Mouse (Mus musculus) forebrain, embryonic 14.5 days (tissue): ENCODE measurements around the gene Nepn. TPM values are rescaled to one million over a fixed set of nuclear protein-coding genes. Genes with fewer than 3 reads are reported as not detected.

Experiments
- ATAC-seq: fragments of 200-750 bp; cut with Nextera tagmentation; 2 replicates; pipeline ENCODE4 v1.8.0; 2017; ENCODE audit warnings: mild to moderate bottlenecking, moderate library complexity
- DNase-seq: peaks from one replicate; pipeline ENCODE4 v3.0.0-alpha.2; 2015; ENCODE audit warnings: low spot score
- H3K27ac ChIP-seq: fragments of 300-500 bp; sonication (generic); 2 replicates; pipeline ENCODE4 v1.5.1; 2014; ENCODE audit warnings: low read depth, mild to moderate bottlenecking, control low read depth, low read length, moderate library complexity
- H3K27me3 ChIP-seq: fragments of 300-500 bp; sonication (generic); replicated peaks from 2 replicates; pipeline ENCODE4 v1.6.1; 2014; ENCODE audit warnings: low read length, control low read depth, mixed read lengths; ENCODE audit not compliant: control insufficient read depth, insufficient read depth
- H3K36me3 ChIP-seq: fragments of 300-500 bp; sonication (generic); 2 replicates; pipeline ENCODE4 v1.6.1; 2014; ENCODE audit warnings: low read length, control low read depth; ENCODE audit not compliant: control insufficient read depth, insufficient read depth
- H3K4me1 ChIP-seq: fragments of 300-500 bp; sonication (generic); 2 replicates; pipeline ENCODE4 v1.6.1; 2014; ENCODE audit warnings: antibody characterized with exemption, low read length, control low read depth; ENCODE audit not compliant: control insufficient read depth, insufficient read depth
- H3K4me2 ChIP-seq: fragments of 300-500 bp; sonication (generic); 2 replicates; pipeline ENCODE4 v1.6.1; 2014; ENCODE audit warnings: mild to moderate bottlenecking, control low read depth, low read length
- H3K4me3 ChIP-seq: fragments of 300-500 bp; sonication (generic); 2 replicates; pipeline ENCODE4 v1.5.1; 2014; ENCODE audit warnings: low read depth, low read length, control low read depth
- H3K9ac ChIP-seq: fragments of 300-500 bp; sonication (generic); 2 replicates; pipeline ENCODE4 v1.6.1; 2014; ENCODE audit warnings: mild to moderate bottlenecking, low read length, control low read depth, moderate library complexity
- H3K9me3 ChIP-seq: fragments of 300-500 bp; sonication (generic); replicated peaks from 2 replicates; pipeline ENCODE4 v1.6.1; 2016; ENCODE audit warnings: low read length, control low read depth, mixed read lengths; ENCODE audit not compliant: control insufficient read depth
- WGBS: fragments of 180-500 bp; shearing (Covaris S2); extraction: QIAGEN DNeasy Blood & Tissue Kit; methylation state at CpG from one replicate; pipeline ENCODE4 v1.1.7; 2014; 5-methylcytosine and 5-hydroxymethylcytosine counted together
- polyA plus RNA-seq: library from polyadenylated mRNA; unstranded; fragments of >200 nt; fragmentation: Nextera tagmentation; extraction: Ambion mirVana; gene quantifications from 2 replicates; pipeline ENCODE4 v1.2.1, GENCODE M21; 2014

The Nepn gene
- polyA plus RNA-seq, 1 experiment from 2014 or later, result not detected

GRCm38 (mm10) chr10:52430953-52431352 lies 42.2 kb downstream of the Nepn start:
- 97% methylated on average over 1 of the region's 1 CpGs for WGBS
- no peak overlapping the region for H3K4me2 ChIP-seq
- ATAC-seq (no peak), DNase-seq (no peak)
- H3K4me3 ChIP-seq, result no peak overlapping the region
- H3K27me3 ChIP-seq, result no peaks in the 10 kb centered on the region
- no peak overlapping the region for H3K9ac ChIP-seq
- H3K9me3 ChIP-seq, result no peaks in the 10 kb centered on the region
- H3K36me3 ChIP-seq, result peaks cover 53% of the 10 kb centered on the region
- H3K27ac ChIP-seq, result no peak overlapping the region
- H3K4me1 ChIP-seq, result no peaks in the 10 kb centered on the region

DNA sequence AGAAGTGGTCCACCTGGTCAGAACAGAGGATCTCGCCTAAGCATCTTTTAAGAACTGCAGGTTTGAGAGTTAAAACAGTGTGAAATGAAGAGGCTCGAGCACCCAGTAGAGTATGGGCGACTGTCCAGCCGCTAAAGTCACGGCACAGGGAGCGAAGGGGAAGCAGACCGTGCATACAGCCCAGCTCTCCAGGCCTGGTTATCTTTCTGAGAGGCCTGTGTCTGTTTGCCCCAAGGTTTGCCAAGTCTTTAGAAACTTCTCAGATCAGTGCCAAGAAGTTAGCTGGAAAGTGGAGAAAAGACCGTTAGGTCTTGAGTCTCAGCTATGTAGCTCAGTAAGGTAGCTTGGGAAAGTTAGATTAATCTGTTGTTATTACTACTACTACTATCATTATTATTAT lies 46.1 kb downstream of the Nepn start:
- Histone ChIP-seq H3K9me3 (no peaks in the 10 kb centered on the region), H3K4me1 (no peaks in the 10 kb centered on the region), H3K27ac (no peak overlapping the region), H3K36me3 (peaks cover 74% of the 10 kb centered on the region), H3K9ac (no peak overlapping the region), H3K4me3 (no peak overlapping the region), H3K27me3 (no peaks in the 10 kb centered on the region), H3K4me2 (no peak overlapping the region)
- DNase-seq (no peak), ATAC-seq (no peak)
- 94% methylated on average over 8 of the region's 8 CpGs for WGBS

Other genes with a start within 250 kb of the Nepn start
- not detected in 2 replicates for gene Ros1, start 193.7 kb upstream of the Nepn start, polyA plus RNA-seq
- 16.1 and 17.0 TPM in 2 replicates for gene Dcbld1, start 155.4 kb upstream of the Nepn start, polyA plus RNA-seq
- gene Gm26741, start 30.2 kb upstream of the Nepn start, polyA plus RNA-seq, result not detected in 2 replicates
- gene Gopc, start 6.8 kb upstream of the Nepn start, polyA plus RNA-seq, result 14.8 and 16.7 TPM in 2 replicates
- gene Nus1, start 28.6 kb downstream of the Nepn start, polyA plus RNA-seq, result 12.0 and 14.3 TPM in 2 replicates